8 mouse cellular contexts compared by ENCODE assay signal in the genomic region with DNA sequence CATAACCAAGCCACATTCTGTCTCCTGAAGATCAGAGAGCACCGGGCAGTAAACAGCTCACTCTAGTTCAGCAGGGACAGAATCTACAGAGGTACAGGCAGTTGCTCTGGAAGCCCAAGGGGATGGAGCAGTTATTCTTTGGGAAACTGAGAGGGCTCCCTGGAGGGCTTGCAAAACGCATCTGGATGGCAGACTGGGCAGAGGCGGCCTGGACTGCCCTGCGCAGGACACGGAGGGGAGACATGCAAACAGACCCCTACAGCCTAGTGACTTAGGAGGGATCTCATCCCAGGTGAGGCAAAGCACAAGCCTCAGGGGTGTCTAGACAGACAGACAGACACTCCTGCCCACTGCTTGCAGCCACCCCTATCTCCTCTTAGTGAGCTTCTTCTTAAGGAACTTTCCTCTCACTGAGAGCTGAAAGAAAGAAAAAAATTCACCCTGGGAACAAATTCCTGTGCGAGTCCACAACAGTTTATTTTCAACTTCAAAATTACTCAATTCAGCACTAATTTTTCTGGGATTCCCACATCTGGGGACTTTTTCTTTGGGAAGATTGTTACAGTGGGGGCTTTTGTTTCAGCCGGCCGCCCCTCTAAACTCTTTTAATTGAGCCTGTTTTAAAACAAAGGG. TPM values are rescaled to one million over a fixed set of nuclear protein-coding genes. Genes with fewer than 3 reads are reported as not detected.
A peak's percentile ranks its signal among the peaks of the same experiment; 100 is the strongest.
DNase-seq lines count a peak whose midpoint lies in the region; ATAC-seq and TF ChIP-seq lines count a peak whose summit lies in the region.

No protein-coding gene starts in this region.

- H3K4me1 ChIP-seq in lung, embryonic 14.5 days (ENCODE audit: insufficient read depth): peaks cover 41% of the 10 kb centered on the region
- H3K4me1 ChIP-seq in lung, adult 2 months (ENCODE audit: control insufficient read depth, insufficient read depth, low read length): peaks cover 7% of the 10 kb centered on the region
- H3K4me1 ChIP-seq in embryonic fibroblast, embryonic 13.5 days (ENCODE audit: control insufficient read depth, insufficient read depth, low read length): peaks cover 45% of the 10 kb centered on the region
- peaks cover 88% of the 10 kb centered on the region for H3K4me1 ChIP-seq in limb, embryonic 13.5 days
- H3K4me1 ChIP-seq in stomach, embryonic 14.5 days (ENCODE audit: control insufficient read depth, insufficient read depth, low read length): peaks cover 47% of the 10 kb centered on the region

- 10% methylated on average over 8 of the region's 8 CpGs for WGBS in lung, embryonic 14.5 days
- WGBS in lung, adult 2 months: 32% methylated on average over 8 of the region's 8 CpGs
- WGBS in limb, embryonic 13.5 days: 2% methylated on average over 8 of the region's 8 CpGs
- WGBS in stomach, embryonic 14.5 days: 11% methylated on average over 8 of the region's 8 CpGs

- H3K9ac ChIP-seq in lung, embryonic 14.5 days: peak overlapping the region; percentile 50
- peak overlapping the region; percentile 70 for H3K9ac ChIP-seq in limb, embryonic 13.5 days
- H3K9ac ChIP-seq in stomach, embryonic 14.5 days (replicated peaks; ENCODE audit: low read depth, low read length): 0 out of 2 replicates have a peak overlapping the region, but pooled peaks have one; percentile 4

- peak overlapping the region; percentile 48 for H3K4me2 ChIP-seq in lung, embryonic 14.5 days
- peak overlapping the region; percentile 50 for H3K4me2 ChIP-seq in limb, embryonic 13.5 days (replicated peaks)
- H3K4me2 ChIP-seq in stomach, embryonic 14.5 days (replicated peaks; ENCODE audit: low read depth, low read length): peak overlapping the region; percentile 29; the same call in 1 of the 2 replicates

- H3K4me3 ChIP-seq in lung, embryonic 14.5 days (ENCODE audit: low read depth, low read length): no peak overlapping the region
- no peak overlapping the region for H3K4me3 ChIP-seq in lung, adult 2 months (replicated peaks; ENCODE audit: extremely low read depth, low read depth, low read length)
- H3K4me3 ChIP-seq in embryonic fibroblast, embryonic 13.5 days (ENCODE audit: insufficient read depth, low read length): no peak overlapping the region
- 0 out of 2 replicates have a peak overlapping the region, but pooled peaks have one; percentile 3 for H3K4me3 ChIP-seq in limb, embryonic 13.5 days
- no peak overlapping the region for H3K4me3 ChIP-seq in stomach, embryonic 14.5 days (ENCODE audit: low read depth, low read length)

- peaks cover 10% of the 10 kb centered on the region; the same call in 1 of the 2 replicates for H3K36me3 ChIP-seq in lung, embryonic 14.5 days (ENCODE audit: insufficient read depth)
- H3K36me3 ChIP-seq in limb, embryonic 13.5 days: peaks cover 16% of the 10 kb centered on the region
- H3K36me3 ChIP-seq in stomach, embryonic 14.5 days (ENCODE audit: control insufficient read depth, insufficient read depth, low read length): no peaks in the 10 kb centered on the region

- no peak for TF ChIP-seq POLR2A in lung, adult 2 months (IDR thresholded peaks at IDR 0.05; ENCODE audit: borderline replicate concordance, extremely low read depth, low read depth, low read length)
- no peak for TF ChIP-seq POLR2A in embryonic fibroblast, embryonic 13.5 days (IDR thresholded peaks at IDR 0.05; ENCODE audit: low read depth, low read length)

- peak; percentile 33; the same call in 1 of the 2 replicates for ATAC-seq in lung, embryonic 14.5 days (ENCODE audit: insufficient read depth)
- peak; percentile 41; the same call in 1 of the 2 replicates for ATAC-seq in limb, embryonic 13.5 days (ENCODE audit: low FRiP score, low read depth)
- peak; percentile 28; the same call in 1 of the 2 replicates for ATAC-seq in stomach, embryonic 14.5 days (ENCODE audit: insufficient number of reproducible peaks, insufficient read depth, low FRiP score, low read depth)
- no peak for ATAC-seq in cerebellum, adult (ENCODE audit: insufficient number of reproducible peaks, low FRiP score, low TSS enrichment)

- peak; percentile 32 for DNase-seq in lung, embryonic 14.5 days
- no peak for DNase-seq in lung, adult 2 months
- DNase-seq in gastrocnemius, postnatal 4 days (ENCODE audit: low spot score in 2 of 2): no peak
- no peak for DNase-seq in cerebellum, adult 9-11 months

- no peaks in the 10 kb centered on the region for H3K27me3 ChIP-seq in lung, embryonic 14.5 days (ENCODE audit: insufficient read depth, low read length)
- H3K27me3 ChIP-seq in limb, embryonic 13.5 days: no peaks in the 10 kb centered on the region
- no peaks in the 10 kb centered on the region for H3K27me3 ChIP-seq in stomach, embryonic 14.5 days (ENCODE audit: control insufficient read depth, insufficient read depth, low read length)

- no peaks in the 10 kb centered on the region for H3K9me3 ChIP-seq in lung, embryonic 14.5 days (ENCODE audit: low read depth, low read length)
- no peaks in the 10 kb centered on the region for H3K9me3 ChIP-seq in limb, embryonic 13.5 days
- H3K9me3 ChIP-seq in stomach, embryonic 14.5 days (ENCODE audit: control insufficient read depth, low read depth, low read length): no peaks in the 10 kb centered on the region

- no peak for TF ChIP-seq CTCF in lung, embryonic 14.5 days (IDR thresholded peaks at IDR 0.05; ENCODE audit: low read depth)
- TF ChIP-seq CTCF in lung, adult 2 months (IDR thresholded peaks at IDR 0.05; ENCODE audit: insufficient read depth, low read length): no peak
- no peak for TF ChIP-seq CTCF in embryonic fibroblast, embryonic 13.5 days (IDR thresholded peaks at IDR 0.05; ENCODE audit: borderline replicate concordance, insufficient read depth, low read length)

- peak overlapping the region; percentile 99 for H3K27ac ChIP-seq in lung, embryonic 14.5 days (ENCODE audit: low read depth)
- H3K27ac ChIP-seq in embryonic fibroblast, embryonic 13.5 days (ENCODE audit: insufficient read depth, low read length): peak overlapping the region; percentile 100
- H3K27ac ChIP-seq in limb, embryonic 13.5 days: peak overlapping the region; percentile 100
- H3K27ac ChIP-seq in stomach, embryonic 14.5 days (ENCODE audit: low read length): peak overlapping the region; percentile 99

RNA-seq across cellular contexts. Expression of a gene that starts 24.4 kb away (rescaled TPM):
- 12.7 and 12.8 TPM in 2 replicates for polyA plus RNA-seq in lung, embryonic 14.5 days (2014; fragmentation: Nextera tagmentation; extraction: Ambion mirVana)
- 10.5 and 14.4 TPM in 2 replicates for polyA plus RNA-seq in lung, adult 2 months (2012; rRNA removed)
- polyA plus RNA-seq in embryonic fibroblast, embryonic 13.5 days (2011; ENCODE audit: insufficient read length, low read depth, missing spikeins): 89.7 and 101 TPM in 2 replicates
- 25.6 and 26.1 TPM in 2 replicates for polyA plus RNA-seq in limb, embryonic 13.5 days (2015; fragmentation: Nextera tagmentation; extraction: Ambion mirVana)
- polyA plus RNA-seq in stomach, embryonic 14.5 days (2014; fragmentation: Nextera tagmentation; extraction: Ambion mirVana): 9.1 and 10.0 TPM in 2 replicates
- 10 to 100 TPM; 29.1 to 30.5 TPM for total RNA-seq in gastrocnemius, postnatal 4 days (2021)

Comparison
In these comparisons a context has a peak if more than half of its experiments do, and no peak if none do; other contexts are left out.
1. H3K9ac ChIP-seq: peak in every context shown above with its lines; median percentile 70 in limb, embryonic 13.5 days; 50 in lung, embryonic 14.5 days; 4 in stomach, embryonic 14.5 days.